Mouse (Mus musculus) regulatory T cell (primary cell): ENCODE results near the gene Gm11213.

ENCODE experiments used
- in situ Hi-C: fragments of 300-600 bp; cut with MboI, MseI; formaldehyde crosslinking; loops from one replicate; pipeline ENCODE4 v1.15.1; 2025; ENCODE audit warnings: high pct_unique_total_duplicates

The Gm11213 gene

GRCm38 (mm10) chr4:63582580-63582979, 22.5 kb downstream of the Gm11213 start:
- in situ Hi-C loops = no loop called here

DNA sequence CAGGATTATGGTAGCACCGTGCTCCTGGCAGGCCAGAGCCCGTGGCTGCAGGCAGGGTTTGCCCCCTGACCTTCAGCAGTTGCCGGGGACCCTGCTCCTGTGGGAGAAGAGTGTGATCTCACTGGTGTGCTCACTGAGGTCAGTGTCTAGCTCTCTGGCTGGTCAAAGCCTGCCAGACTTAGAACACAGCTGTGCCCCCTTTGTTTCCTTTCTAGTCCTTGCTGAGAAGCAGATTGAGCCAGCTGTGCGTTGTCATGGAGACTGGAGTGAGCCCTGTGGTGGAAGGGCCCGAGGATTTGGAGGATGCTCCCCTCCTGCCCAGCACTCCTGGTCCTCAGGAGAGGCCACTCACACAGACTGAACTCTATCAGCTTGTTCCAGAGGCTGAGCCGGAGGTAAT, 25.0 kb downstream of the Gm11213 start:
- in situ Hi-C loops = no loop called here

- in situ Hi-C loops = no loop called here
Measured at GRCm38 (mm10) chr4:63579649-63580048, 25.4 kb downstream of the Gm11213 start.

DNA sequence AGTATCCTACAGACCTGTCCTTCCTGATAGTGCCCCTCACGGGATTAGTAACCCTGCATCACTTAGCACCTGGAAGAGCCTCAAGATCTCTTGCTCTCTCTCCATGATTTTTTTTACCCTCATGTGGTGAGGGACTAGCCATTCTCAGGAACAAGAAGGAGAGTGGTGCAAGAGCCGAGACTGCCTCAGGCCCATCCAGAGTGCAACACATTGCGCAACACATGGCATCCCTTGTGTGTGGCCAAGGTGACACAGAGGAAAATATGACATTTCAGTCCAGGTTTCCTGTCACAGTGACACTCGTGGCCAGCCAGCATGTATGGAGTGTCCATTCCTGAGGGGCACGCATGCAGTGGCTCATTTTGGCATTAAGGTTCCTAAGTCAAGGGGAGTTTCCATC, 32.4 kb downstream of the Gm11213 start:
- in situ Hi-C loops = loop anchor here (25.0 kb wide), 1 partner anchor 1210 kb away; the partner anchor contains the start of genes Fkbp15 and Slc31a1

- in situ Hi-C loops = loop anchor here (25.0 kb wide), 1 partner anchor 1208 kb away; the partner anchor contains the start of genes Fkbp15 and Slc31a1
Measured at GRCm38 (mm10) chr4:63570208-63570781, 34.8 kb downstream of the Gm11213 start.

DNA sequence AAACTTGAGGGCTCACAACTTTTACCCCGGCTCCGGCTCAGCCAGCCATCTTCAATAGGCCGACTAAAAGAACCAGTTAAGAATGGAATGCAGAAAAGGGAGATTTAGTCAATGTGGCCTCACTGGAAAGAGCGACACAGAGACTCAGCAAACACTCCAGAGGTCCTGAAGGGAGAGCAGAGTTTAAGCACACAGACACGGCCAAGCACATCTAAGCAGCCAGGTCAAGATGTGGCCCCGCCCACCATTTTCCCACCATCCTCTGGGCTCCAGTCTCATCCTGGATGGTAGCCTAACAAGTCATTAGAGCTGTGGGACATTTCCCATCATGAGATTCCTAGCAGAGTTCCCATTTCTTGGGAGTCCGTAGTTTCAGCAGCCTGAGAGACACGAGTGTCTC, 35.7 kb downstream of the Gm11213 start:
- in situ Hi-C loops = loop anchor here (25.0 kb wide), 1 partner anchor 1207 kb away; the partner anchor contains the start of genes Fkbp15 and Slc31a1

- in situ Hi-C loops = loop anchor here (25.0 kb wide), 1 partner anchor 1206 kb away; the partner anchor contains the start of genes Fkbp15 and Slc31a1
Measured at GRCm38 (mm10) chr4:63567712-63568390, 37.2 kb downstream of the Gm11213 start.

- in situ Hi-C loops = loop anchor here (25.0 kb wide), 1 partner anchor 1200 kb away; the partner anchor contains the start of genes Fkbp15 and Slc31a1
Measured at GRCm38 (mm10) chr4:63562742-63563141, 42.3 kb downstream of the Gm11213 start.

- in situ Hi-C loops = loop anchor here (25.0 kb wide), 1 partner anchor 1200 kb away; the partner anchor contains the start of genes Fkbp15 and Slc31a1
Measured at GRCm38 (mm10) chr4:63561861-63562675, 43.0 kb downstream of the Gm11213 start.

DNA sequence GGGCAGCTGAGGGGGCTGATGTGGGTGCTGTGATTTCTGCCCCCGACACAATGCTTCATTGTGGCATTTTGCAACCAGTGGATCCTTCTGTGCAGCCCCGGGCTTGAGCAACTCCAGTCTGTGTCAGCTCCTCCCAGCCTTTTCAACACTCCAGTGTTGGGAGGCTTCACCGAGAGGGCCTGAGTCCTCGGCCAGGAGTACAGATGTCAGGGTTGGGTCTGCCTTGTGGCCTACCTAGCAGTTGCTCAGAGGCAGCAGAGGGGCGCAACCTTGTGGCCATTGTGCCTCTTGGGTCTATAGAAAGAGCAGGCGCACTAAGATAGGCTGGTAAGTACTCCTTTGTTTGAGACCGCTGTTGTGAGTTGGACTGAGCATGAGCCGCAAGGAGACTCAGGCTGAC, 45.0 kb downstream of the Gm11213 start:
- in situ Hi-C loops = loop anchor here (25.0 kb wide), 1 partner anchor 1198 kb away; the partner anchor contains the start of genes Fkbp15 and Slc31a1

GRCm38 (mm10) chr4:63559127-63559697, 45.8 kb downstream of the Gm11213 start:
- in situ Hi-C loops = loop anchor here (5.0 to 25.0 kb wide), 2 partner anchors 157 to 1197 kb away; partner anchors contain the start of genes Akna, Fkbp15 and Slc31a1

DNA sequence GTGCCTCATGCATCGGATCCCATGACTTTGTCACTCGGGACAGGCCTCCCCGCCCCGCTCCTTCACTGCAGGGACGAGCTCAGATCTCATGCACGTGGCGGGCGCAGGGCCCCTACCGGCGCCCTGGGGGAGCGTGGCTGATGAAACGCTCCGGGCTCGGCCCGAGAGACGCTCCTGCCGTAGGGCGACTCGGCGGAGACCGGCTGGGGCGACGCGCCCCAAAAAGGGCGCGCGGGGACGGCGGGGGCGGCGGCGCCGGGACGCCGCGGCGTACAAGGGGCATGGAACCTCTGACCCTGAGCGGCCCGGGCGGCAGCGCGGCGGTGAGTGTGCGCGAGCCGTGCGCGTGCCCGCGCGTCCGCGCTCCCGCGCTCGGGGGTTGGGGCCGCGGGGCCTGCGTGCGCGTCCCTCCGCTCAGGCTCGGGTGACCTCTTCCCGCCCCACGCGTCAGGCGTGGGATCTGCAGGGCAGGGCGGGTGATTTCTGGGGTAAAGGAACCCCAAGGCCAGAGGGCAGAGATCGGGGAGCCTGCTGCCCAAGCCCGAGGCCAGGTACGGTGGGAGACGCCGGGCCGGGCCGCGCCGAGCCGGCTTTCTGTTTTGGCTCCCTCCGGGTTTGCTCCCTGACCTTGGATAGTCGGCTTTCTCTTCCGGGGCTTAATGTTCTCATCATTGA, 46.5 kb downstream of the Gm11213 start, which contains the start of gene Tmem268:
Tmem268 (plus strand) TSS at position 375 of the 675 bp plus-strand sequence.
- in situ Hi-C loops = loop anchor here (5.0 to 25.0 kb wide), 2 partner anchors 156 to 1196 kb away; partner anchors contain the start of genes Akna, Fkbp15 and Slc31a1

DNA sequence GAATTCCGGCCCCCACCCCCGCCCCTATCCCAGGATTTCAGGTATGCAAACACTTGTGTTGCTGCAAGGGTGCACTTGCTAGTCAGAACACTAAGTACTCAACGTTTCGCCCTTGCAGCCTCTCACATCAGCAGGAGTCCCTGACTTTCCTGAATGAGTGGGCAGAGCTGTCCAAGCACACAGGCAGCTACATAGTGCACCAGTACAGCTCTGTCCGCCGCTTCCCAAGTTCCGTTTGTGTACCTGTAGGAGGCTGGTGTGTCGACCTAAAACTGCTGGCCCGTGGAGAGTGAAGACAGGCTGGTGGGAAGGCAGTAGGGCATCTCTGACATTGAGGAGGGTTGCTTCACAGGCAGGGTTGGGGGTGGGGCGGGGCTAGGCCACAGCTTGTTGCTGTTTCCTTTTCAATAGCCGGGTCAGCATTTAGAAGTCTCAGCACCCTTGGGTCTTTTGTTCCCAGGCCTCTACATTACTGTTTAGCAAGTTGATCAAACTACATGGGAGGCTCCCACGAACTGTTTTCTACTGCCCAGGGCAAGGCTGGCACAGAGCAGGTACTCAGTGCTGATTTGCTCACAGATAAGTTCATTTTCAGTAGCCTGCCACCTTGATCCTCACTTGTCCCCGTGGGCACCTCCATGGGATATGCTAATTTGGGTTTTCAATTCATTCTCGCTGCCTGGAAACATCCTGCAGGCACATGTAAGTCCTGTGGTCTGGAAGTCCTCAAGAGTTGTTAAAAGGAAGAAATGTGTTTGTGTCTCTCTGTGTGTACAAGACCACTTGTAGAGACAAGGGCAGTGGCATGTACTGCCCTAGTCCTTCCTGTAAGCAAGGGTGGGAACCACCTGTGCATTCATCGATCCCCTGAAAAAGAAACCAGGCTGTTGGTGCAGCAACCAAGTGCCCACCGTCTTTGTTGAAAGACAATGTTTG, 47.7 kb downstream of the Gm11213 start:
- in situ Hi-C loops = loop anchor here (5.0 to 25.0 kb wide), 2 partner anchors 155 to 1195 kb away; partner anchors contain the start of genes Akna, Fkbp15 and Slc31a1

DNA sequence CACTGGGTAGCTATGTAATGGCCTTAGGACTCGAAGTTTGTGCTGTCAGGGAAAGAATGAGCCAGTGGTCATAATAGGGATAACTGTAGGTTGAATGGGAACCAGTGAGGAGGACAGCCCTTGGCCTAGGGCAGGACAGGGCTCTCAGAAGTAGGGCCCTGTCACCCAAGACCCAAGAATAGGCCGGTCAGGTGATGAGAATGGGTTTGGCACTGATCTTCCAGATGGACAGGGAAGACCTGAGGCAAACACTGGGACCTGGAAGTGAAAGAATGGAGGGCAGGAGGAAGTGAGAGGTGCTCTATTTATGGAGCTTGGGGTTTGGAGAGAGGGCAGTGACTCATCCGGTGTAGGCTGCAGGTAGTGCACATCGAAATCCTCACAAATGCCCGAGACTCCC, 48.4 kb downstream of the Gm11213 start:
- in situ Hi-C loops = loop anchor here (5.0 to 25.0 kb wide), 2 partner anchors 154 to 1194 kb away; partner anchors contain the start of genes Akna, Fkbp15 and Slc31a1

- in situ Hi-C loops = loop anchor here (5.0 to 25.0 kb wide), 2 partner anchors 153 to 1193 kb away; partner anchors contain the start of genes Akna, Fkbp15 and Slc31a1
Measured at GRCm38 (mm10) chr4:63555111-63555510, 50.0 kb downstream of the Gm11213 start.

DNA sequence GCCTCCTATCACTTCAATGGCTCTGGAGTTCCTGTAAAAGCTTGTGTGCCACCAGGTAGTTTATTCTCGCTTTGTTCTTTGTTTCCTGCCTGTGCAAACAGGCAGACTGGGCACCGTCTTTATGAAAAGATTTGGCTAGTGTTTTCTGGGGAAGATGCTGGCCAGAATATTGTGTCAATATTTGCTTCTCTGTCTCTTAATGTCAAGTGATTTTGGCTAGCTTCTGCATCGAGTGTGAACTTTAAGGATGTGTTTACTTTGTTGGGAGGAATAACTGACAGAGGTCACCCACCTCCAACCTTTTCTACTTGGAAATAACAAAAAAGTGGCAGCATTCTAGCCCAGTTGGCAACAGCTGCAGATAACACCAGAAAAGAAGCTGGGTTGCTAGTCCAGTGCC, 50.4 kb downstream of the Gm11213 start:
- in situ Hi-C loops = loop anchor here (5.0 to 25.0 kb wide), 2 partner anchors 152 to 1192 kb away; partner anchors contain the start of genes Akna, Fkbp15 and Slc31a1

DNA sequence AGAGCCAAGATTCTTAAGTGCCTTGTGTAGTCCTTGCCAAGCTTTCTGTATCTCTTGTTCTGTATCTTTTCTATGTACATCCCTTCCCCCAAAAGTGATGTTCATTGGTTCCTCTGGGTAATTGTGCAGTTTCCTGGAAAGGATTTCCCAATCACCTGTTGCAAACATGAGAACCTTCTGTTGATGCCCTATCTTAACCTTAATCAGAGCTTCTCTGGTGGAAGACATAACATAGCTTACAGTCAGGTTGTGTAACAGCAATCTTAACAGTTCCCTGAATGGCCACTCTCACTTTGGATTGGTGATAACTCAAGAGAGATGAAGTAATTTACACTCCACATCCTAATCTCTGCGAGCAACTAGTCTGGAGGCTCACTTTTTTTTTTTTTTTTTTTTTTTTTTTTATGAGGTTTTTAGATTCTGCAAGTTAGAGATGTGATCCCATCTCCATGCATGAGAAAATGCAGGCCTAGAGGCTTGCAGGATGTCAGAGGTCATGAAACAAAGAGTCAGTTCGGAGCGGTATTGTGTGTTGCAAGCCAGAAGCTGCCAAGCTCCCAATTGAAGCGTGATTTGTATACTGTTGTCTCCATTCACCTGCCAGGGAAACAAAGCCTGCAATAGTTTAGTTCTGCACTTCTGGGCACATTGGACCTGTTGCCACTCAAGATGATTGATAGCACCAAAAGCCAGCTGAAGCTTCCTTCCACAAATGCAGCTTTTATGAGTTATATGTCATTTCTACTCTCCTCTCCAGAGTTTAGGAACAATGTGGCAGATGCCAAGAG, 51.1 kb downstream of the Gm11213 start:
- in situ Hi-C loops = loop anchor here (25.0 kb wide), 1 partner anchor 1192 kb away; the partner anchor contains the start of genes Fkbp15 and Slc31a1

DNA sequence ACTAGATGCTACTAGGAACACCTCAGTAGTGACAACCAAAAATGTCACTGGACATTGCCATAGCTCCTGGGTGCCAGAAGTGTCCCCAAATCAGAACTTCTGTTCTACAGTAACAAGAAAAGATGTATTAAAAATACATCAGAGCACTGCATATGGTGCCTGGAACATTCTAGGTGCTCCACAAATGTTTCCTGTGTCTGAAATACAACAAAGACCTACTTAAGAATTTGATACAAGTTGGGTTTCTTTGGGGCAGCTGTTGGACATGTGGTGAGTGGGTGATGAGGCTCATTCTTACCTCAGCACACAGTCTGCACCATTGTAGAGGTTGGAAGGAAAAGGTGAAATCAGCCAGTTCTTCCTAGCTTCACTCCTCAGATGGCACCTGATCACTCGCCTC, 52.2 kb downstream of the Gm11213 start:
- in situ Hi-C loops = loop anchor here (25.0 kb wide), 1 partner anchor 1191 kb away; the partner anchor contains the start of genes Fkbp15 and Slc31a1
